Mouse (Mus musculus) midbrain, embryonic 12.5 days (tissue): ENCODE measurements at regions not wholly inside any gene's neighbourhood (a gene's known extent, or its start where the extent isn't known, plus 50 kb on each side); places are given as distances from the start of the nearest gene placed in this dataset.

Source experiments
- ATAC-seq: fragments of 200-750 bp; cut with Nextera tagmentation; 2 replicates; pipeline ENCODE4 v1.8.0; 2017; ENCODE audit warnings: low read depth, moderate TSS enrichment, moderate library complexity; ENCODE audit not compliant: low FRiP score
- H3K27ac ChIP-seq: fragments of 300-500 bp; sonication (generic); replicated peaks from 2 replicates; pipeline ENCODE4 v1.5.1; 2016; ENCODE audit warnings: mild to moderate bottlenecking
- H3K27me3 ChIP-seq: fragments of 300-500 bp; sonication (generic); 2 replicates; pipeline ENCODE4 v1.6.1; 2016; ENCODE audit warnings: mild to moderate bottlenecking
- H3K36me3 ChIP-seq: fragments of 300-500 bp; sonication (generic); 2 replicates; pipeline ENCODE4 v1.6.1; 2016
- H3K4me1 ChIP-seq: fragments of 300-500 bp; sonication (generic); 2 replicates; pipeline ENCODE4 v1.6.1; 2016
- H3K4me2 ChIP-seq: fragments of 300-500 bp; sonication (generic); replicated peaks from 2 replicates; pipeline ENCODE4 v1.6.1; 2016; ENCODE audit warnings: mild to moderate bottlenecking, moderate library complexity
- H3K4me3 ChIP-seq: fragments of 300-500 bp; sonication (generic); 2 replicates; pipeline ENCODE4 v1.5.1; 2016; ENCODE audit warnings: mild to moderate bottlenecking
- H3K9ac ChIP-seq: fragments of 300-500 bp; sonication (generic); replicated peaks from 2 replicates; pipeline ENCODE4 v1.6.1; 2016; ENCODE audit warnings: mild to moderate bottlenecking, moderate library complexity
- H3K9me3 ChIP-seq: fragments of 300-500 bp; sonication (generic); 2 replicates; pipeline ENCODE4 v1.6.1; 2016; ENCODE audit warnings: mild to moderate bottlenecking
- WGBS: fragments of 180-500 bp; shearing (Covaris S2); methylation state at CpG from one replicate; pipeline ENCODE4 v1.1.7; 2016; 5-methylcytosine and 5-hydroxymethylcytosine counted together

- H3K4me3 ChIP-seq: no peak overlapping the region
- WGBS: 74% methylated on average over 2 of the region's 2 CpGs
- H3K9ac ChIP-seq: no peak overlapping the region
- no peak overlapping the region for H3K27ac ChIP-seq
- no peaks in the 10 kb centered on the region for H3K36me3 ChIP-seq
- H3K9me3 ChIP-seq: no peaks in the 10 kb centered on the region
- no peak for ATAC-seq
- no peaks in the 10 kb centered on the region for H3K27me3 ChIP-seq
- no peaks in the 10 kb centered on the region for H3K4me1 ChIP-seq
- H3K4me2 ChIP-seq: no peak overlapping the region
Measured at GRCm38 (mm10) chr6:147861116-147861515, 185.9 kb upstream of the Far2 start.

GRCm38 (mm10) chr6:147871033-147871432 lies 176.0 kb upstream of the Far2 start:
- Histone ChIP-seq H3K4me3 (no peak overlapping the region), H3K9me3 (no peaks in the 10 kb centered on the region), H3K9ac (no peak overlapping the region), H3K4me2 (no peak overlapping the region), H3K27ac (no peak overlapping the region), H3K27me3 (no peaks in the 10 kb centered on the region), H3K4me1 (no peaks in the 10 kb centered on the region), H3K36me3 (no peaks in the 10 kb centered on the region)
- 90% methylated on average over 3 of the region's 3 CpGs for WGBS
- no peak for ATAC-seq

GRCm38 (mm10) chr6:147873173-147873572 lies 173.9 kb upstream of the Far2 start:
- no peaks in the 10 kb centered on the region for H3K27me3 ChIP-seq
- no peaks in the 10 kb centered on the region for H3K36me3 ChIP-seq
- WGBS: 85% methylated on average over 3 of the region's 3 CpGs
- no peak for ATAC-seq
- H3K9ac ChIP-seq: no peak overlapping the region
- H3K9me3 ChIP-seq: no peaks in the 10 kb centered on the region
- no peak overlapping the region for H3K27ac ChIP-seq
- H3K4me3 ChIP-seq: no peak overlapping the region
- H3K4me2 ChIP-seq: no peak overlapping the region
- no peaks in the 10 kb centered on the region for H3K4me1 ChIP-seq

GRCm38 (mm10) chr6:147878485-147878884 lies 168.6 kb upstream of the Far2 start:
- H3K4me2 ChIP-seq: no peak overlapping the region
- no peaks in the 10 kb centered on the region for H3K9me3 ChIP-seq
- H3K4me1 ChIP-seq: no peaks in the 10 kb centered on the region
- no peak overlapping the region for H3K4me3 ChIP-seq
- no peak for ATAC-seq
- WGBS: 84% methylated on average over 3 of the region's 3 CpGs
- no peaks in the 10 kb centered on the region for H3K27me3 ChIP-seq
- H3K27ac ChIP-seq: no peak overlapping the region
- no peak overlapping the region for H3K9ac ChIP-seq
- no peaks in the 10 kb centered on the region for H3K36me3 ChIP-seq

- 0 out of 2 replicates have a peak, but pooled peaks cover 7% of the 10 kb centered on the region for H3K9me3 ChIP-seq
- H3K4me3 ChIP-seq: no peak overlapping the region
- no peak overlapping the region for H3K27ac ChIP-seq
- no peaks in the 10 kb centered on the region for H3K36me3 ChIP-seq
- ATAC-seq: no peak
- H3K4me1 ChIP-seq: no peaks in the 10 kb centered on the region
- WGBS: 95% methylated on average over 4 of the region's 4 CpGs
- H3K27me3 ChIP-seq: no peaks in the 10 kb centered on the region
- H3K9ac ChIP-seq: no peak overlapping the region
- H3K4me2 ChIP-seq: no peak overlapping the region
Measured at GRCm38 (mm10) chr6:147885902-147886301, 161.2 kb upstream of the Far2 start.

- WGBS: 85% methylated on average over 1 of the region's 1 CpGs
- ATAC-seq: no peak
- no peaks in the 10 kb centered on the region for H3K36me3 ChIP-seq
Measured at GRCm38 (mm10) chr6:147919697-147920096, 127.4 kb upstream of the Far2 start.

GRCm38 (mm10) chr6:147921091-147921490 lies 126.0 kb upstream of the Far2 start:
- no peak for ATAC-seq
- no peaks in the 10 kb centered on the region for H3K9me3 ChIP-seq
- no peak overlapping the region for H3K4me3 ChIP-seq
- H3K4me2 ChIP-seq: no peak overlapping the region
- no peaks in the 10 kb centered on the region for H3K36me3 ChIP-seq
- H3K4me1 ChIP-seq: no peaks in the 10 kb centered on the region
- H3K9ac ChIP-seq: no peak overlapping the region
- no peaks in the 10 kb centered on the region for H3K27me3 ChIP-seq
- WGBS: 84% methylated on average over 5 of the region's 5 CpGs
- H3K27ac ChIP-seq: no peak overlapping the region

More at GRCm38 (mm10) chr6:147919697-147920096, 127.4 kb upstream of the Far2 start:
- H3K27ac ChIP-seq: no peak overlapping the region
- H3K9ac ChIP-seq: no peak overlapping the region
- H3K4me1 ChIP-seq: no peaks in the 10 kb centered on the region
- no peaks in the 10 kb centered on the region for H3K27me3 ChIP-seq
- no peak overlapping the region for H3K4me3 ChIP-seq
- H3K9me3 ChIP-seq: no peaks in the 10 kb centered on the region
- no peak overlapping the region for H3K4me2 ChIP-seq

- Histone ChIP-seq H3K4me2 (no peak overlapping the region), H3K36me3 (no peaks in the 10 kb centered on the region), H3K27ac (no peak overlapping the region), H3K4me3 (no peak overlapping the region), H3K27me3 (no peaks in the 10 kb centered on the region), H3K9me3 (no peaks in the 10 kb centered on the region), H3K9ac (no peak overlapping the region), H3K4me1 (no peaks in the 10 kb centered on the region)
- 79% methylated on average over 5 of the region's 5 CpGs for WGBS
- no peak for ATAC-seq
Measured at GRCm38 (mm10) chr6:147922506-147922905, 124.6 kb upstream of the Far2 start.

GRCm38 (mm10) chr6:147923246-147923645 lies 123.8 kb upstream of the Far2 start:
- Histone ChIP-seq H3K27me3 (no peaks in the 10 kb centered on the region), H3K4me2 (no peak overlapping the region), H3K9ac (no peak overlapping the region), H3K27ac (no peak overlapping the region), H3K36me3 (no peaks in the 10 kb centered on the region), H3K4me3 (no peak overlapping the region), H3K9me3 (no peaks in the 10 kb centered on the region), H3K4me1 (no peaks in the 10 kb centered on the region)
- no peak for ATAC-seq
- WGBS: 96% methylated on average over 8 of the region's 8 CpGs

- no peaks in the 10 kb centered on the region for H3K36me3 ChIP-seq
- no peak overlapping the region for H3K4me3 ChIP-seq
- no peaks in the 10 kb centered on the region for H3K4me1 ChIP-seq
- no peaks in the 10 kb centered on the region for H3K27me3 ChIP-seq
- no peak overlapping the region for H3K9ac ChIP-seq
- H3K27ac ChIP-seq: no peak overlapping the region
- H3K9me3 ChIP-seq: no peaks in the 10 kb centered on the region
- H3K4me2 ChIP-seq: no peak overlapping the region
- ATAC-seq: no peak
Measured at GRCm38 (mm10) chr6:147928951-147929350, 118.1 kb upstream of the Far2 start.

GRCm38 (mm10) chr6:147944020-147944419 lies 103.0 kb upstream of the Far2 start:
- H3K4me2 ChIP-seq: no peak overlapping the region
- no peaks in the 10 kb centered on the region for H3K27me3 ChIP-seq
- ATAC-seq: no peak
- H3K9me3 ChIP-seq: no peaks in the 10 kb centered on the region
- H3K36me3 ChIP-seq: no peaks in the 10 kb centered on the region
- no peak overlapping the region for H3K27ac ChIP-seq
- no peak overlapping the region for H3K4me3 ChIP-seq
- no peaks in the 10 kb centered on the region for H3K4me1 ChIP-seq
- H3K9ac ChIP-seq: no peak overlapping the region
- WGBS: 75% methylated on average over 3 of the region's 3 CpGs

GRCm38 (mm10) chr6:147944940-147945676 lies 102.0 kb upstream of the Far2 start:
- H3K9me3 ChIP-seq: no peaks in the 10 kb centered on the region
- H3K27me3 ChIP-seq: no peaks in the 10 kb centered on the region
- H3K27ac ChIP-seq: no peak overlapping the region
- no peaks in the 10 kb centered on the region for H3K4me1 ChIP-seq
- H3K4me3 ChIP-seq: no peak overlapping the region
- ATAC-seq: no peak
- no peak overlapping the region for H3K4me2 ChIP-seq
- no peaks in the 10 kb centered on the region for H3K36me3 ChIP-seq
- WGBS: 87% methylated on average over 4 of the region's 4 CpGs
- H3K9ac ChIP-seq: no peak overlapping the region

- no peaks in the 10 kb centered on the region for H3K27me3 ChIP-seq
- no peaks in the 10 kb centered on the region for H3K4me1 ChIP-seq
- no peak overlapping the region for H3K27ac ChIP-seq
- 82% methylated on average over 4 of the region's 4 CpGs for WGBS
- H3K4me3 ChIP-seq: no peak overlapping the region
- H3K4me2 ChIP-seq: no peak overlapping the region
- ATAC-seq: no peak
- H3K9ac ChIP-seq: no peak overlapping the region
- H3K9me3 ChIP-seq: no peaks in the 10 kb centered on the region
- no peaks in the 10 kb centered on the region for H3K36me3 ChIP-seq
Measured at GRCm38 (mm10) chr6:147947997-147948396, 99.1 kb upstream of the Far2 start.
